Mouse (Mus musculus): ENCODE measurements at regions not wholly inside any gene's neighbourhood (a gene's known extent, or its start where the extent isn't known, plus 50 kb on each side); places are given as distances from the start of the nearest gene placed in this dataset.

DNA sequence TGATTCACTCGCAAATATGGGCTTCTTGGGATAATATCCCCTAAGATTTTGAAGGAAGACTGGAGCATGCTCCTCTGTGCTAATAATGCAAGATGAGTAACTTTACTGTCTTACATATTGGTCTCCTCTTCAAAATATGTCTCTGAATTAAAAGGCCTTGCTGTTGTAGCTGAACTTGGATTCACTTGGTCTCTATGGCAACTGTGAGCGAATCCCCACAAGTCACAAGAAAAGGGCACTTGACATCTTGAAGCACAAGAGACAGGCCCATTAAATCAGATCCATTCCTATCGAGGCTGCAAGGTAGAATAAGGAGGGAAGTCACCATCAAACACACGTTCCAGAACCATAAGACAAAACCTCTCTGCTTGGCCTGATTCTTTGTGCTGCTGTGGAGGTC lies 121.6 kb upstream of the Mylip start:
- TF ChIP-seq CTCF (IDR thresholded peaks at IDR 0.05; ENCODE audit: insufficient read depth, low read length) (no peak), POLR2A (IDR thresholded peaks at IDR 0.05; ENCODE audit: borderline replicate concordance, extremely low read depth, low read depth, low read length) (no peak)

All from lung, adult 2 months (tissue).